Mouse (Mus musculus) intestine, embryonic 14.5 days (tissue): ENCODE measurements around the gene Grb10. TPM values are rescaled to one million over a fixed set of nuclear protein-coding genes. Genes with fewer than 3 reads are reported as not detected.

ENCODE experiments used
- ATAC-seq: fragments of 200-750 bp; cut with Nextera tagmentation; replicated peaks from 2 replicates; pipeline ENCODE4 v1.8.0; 2017; ENCODE audit warnings: low read depth, moderate number of reproducible peaks, moderate TSS enrichment, moderate library complexity; ENCODE audit not compliant: low FRiP score, low TSS enrichment
- DNase-seq: peaks from one replicate; pipeline ENCODE4 v3.0.0-alpha.2; 2018; ENCODE audit warnings: low spot score
- H3K27ac ChIP-seq: fragments of 300-500 bp; sonication (generic); 2 replicates; pipeline ENCODE4 v1.5.1; 2014; ENCODE audit warnings: low read depth, mild to moderate bottlenecking, control low read depth
- H3K27me3 ChIP-seq: fragments of 300-500 bp; sonication (generic); replicated peaks from 2 replicates; pipeline ENCODE4 v1.6.1; 2014; ENCODE audit warnings: low read length, control low read depth; ENCODE audit not compliant: control insufficient read depth, insufficient read depth
- H3K36me3 ChIP-seq: fragments of 300-500 bp; sonication (generic); 2 replicates; pipeline ENCODE4 v1.6.1; 2014; ENCODE audit warnings: low read length, control low read depth; ENCODE audit not compliant: control insufficient read depth, insufficient read depth
- H3K4me1 ChIP-seq: fragments of 300-500 bp; sonication (generic); replicated peaks from 2 replicates; pipeline ENCODE4 v1.6.1; 2014; ENCODE audit warnings: low read length, control low read depth, mixed read lengths; ENCODE audit not compliant: control insufficient read depth, insufficient read depth
- H3K4me2 ChIP-seq: fragments of 300-500 bp; sonication (generic); 2 replicates; pipeline ENCODE4 v1.6.1; 2014; ENCODE audit warnings: low read length
- H3K4me3 ChIP-seq: fragments of 300-500 bp; sonication (generic); 2 replicates; pipeline ENCODE4 v1.5.1; 2014; ENCODE audit warnings: low read depth, low read length, control low read depth, mixed read lengths
- H3K9ac ChIP-seq: fragments of 300-500 bp; sonication (generic); 2 replicates; pipeline ENCODE4 v1.6.1; 2014; ENCODE audit warnings: mild to moderate bottlenecking, low read length
- H3K9me3 ChIP-seq: fragments of 300-500 bp; sonication (generic); 2 replicates; pipeline ENCODE4 v1.6.1; 2016; ENCODE audit warnings: low read length, control low read depth; ENCODE audit not compliant: control insufficient read depth
- WGBS: fragments of 180-500 bp; shearing (Covaris S2); extraction: QIAGEN DNeasy Blood & Tissue Kit; methylation state at CpG from one replicate; pipeline ENCODE4 v1.1.7; 2014; 5-methylcytosine and 5-hydroxymethylcytosine counted together
- polyA plus RNA-seq: library from polyadenylated mRNA; unstranded; fragments of >200 nt; fragmentation: Nextera tagmentation; extraction: Ambion mirVana; gene quantifications from 2 replicates; pipeline ENCODE4 v1.2.1, GENCODE M21; 2014

Grb10 gene
- polyA plus RNA-seq, 1 experiment from 2014 or later = 233 TPM

DNA sequence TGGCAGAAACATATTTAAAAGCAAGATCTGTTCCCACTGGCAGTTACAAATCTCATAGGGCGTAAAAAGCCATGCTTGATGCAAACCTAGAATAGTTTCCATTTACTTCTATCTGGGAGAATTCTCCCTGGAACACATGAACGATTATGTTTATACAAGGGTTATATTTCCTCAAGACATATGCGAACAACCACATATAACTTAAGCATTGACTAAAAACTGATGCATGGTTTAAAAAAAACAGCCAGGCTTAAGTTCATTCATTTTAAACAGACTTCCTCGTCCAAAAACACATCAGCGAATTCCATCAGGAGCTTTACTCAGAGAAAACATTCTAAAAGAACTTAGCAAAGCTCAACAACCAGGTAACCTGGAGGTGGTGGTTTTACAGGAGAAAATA is 90.6 kb downstream of the Grb10 start:
- DNase-seq (no peak), ATAC-seq (no peak)
- no peaks in the 10 kb centered on the region for H3K9me3 ChIP-seq
- no peaks in the 10 kb centered on the region for H3K27me3 ChIP-seq
- peaks cover 85% of the 10 kb centered on the region for H3K36me3 ChIP-seq
- no peak overlapping the region for H3K4me2 ChIP-seq
- H3K27ac ChIP-seq = peak overlapping the region; percentile 88
- H3K4me3 ChIP-seq = no peak overlapping the region
- no peak overlapping the region for H3K9ac ChIP-seq
- WGBS = 52% methylated on average over 5 of the region's 5 CpGs
- H3K4me1 ChIP-seq = peaks cover 23% of the 10 kb centered on the region

DNA sequence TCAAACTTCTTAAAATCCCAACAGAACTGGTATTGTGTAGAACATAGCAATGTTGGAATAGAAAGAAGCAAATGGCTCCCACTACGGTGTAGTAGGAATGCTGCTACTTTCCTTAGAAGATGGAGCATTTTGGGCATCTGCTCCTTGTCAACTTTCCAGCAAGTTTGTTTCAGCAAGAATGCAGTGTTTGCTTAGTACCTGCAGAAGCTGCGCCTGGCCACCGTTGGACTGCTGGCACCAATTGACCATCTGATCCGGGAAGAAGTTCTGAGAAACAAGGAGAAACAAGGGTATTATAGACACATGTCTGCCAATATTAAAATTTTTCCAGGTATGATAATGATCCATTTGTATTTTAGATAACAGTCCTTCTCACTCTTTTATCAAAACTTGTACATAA is 92.7 kb downstream of the Grb10 start:
- ATAC-seq (no peak), DNase-seq (no peak)
- Histone ChIP-seq H3K36me3 (peaks cover 88% of the 10 kb centered on the region), H3K27me3 (no peaks in the 10 kb centered on the region), H3K4me3 (no peak overlapping the region), H3K9ac (no peak overlapping the region), H3K27ac (no peak overlapping the region), H3K9me3 (no peaks in the 10 kb centered on the region), H3K4me2 (no peak overlapping the region), H3K4me1 (peaks cover 26% of the 10 kb centered on the region)
- 69% methylated on average over 4 of the region's 4 CpGs for WGBS

DNA sequence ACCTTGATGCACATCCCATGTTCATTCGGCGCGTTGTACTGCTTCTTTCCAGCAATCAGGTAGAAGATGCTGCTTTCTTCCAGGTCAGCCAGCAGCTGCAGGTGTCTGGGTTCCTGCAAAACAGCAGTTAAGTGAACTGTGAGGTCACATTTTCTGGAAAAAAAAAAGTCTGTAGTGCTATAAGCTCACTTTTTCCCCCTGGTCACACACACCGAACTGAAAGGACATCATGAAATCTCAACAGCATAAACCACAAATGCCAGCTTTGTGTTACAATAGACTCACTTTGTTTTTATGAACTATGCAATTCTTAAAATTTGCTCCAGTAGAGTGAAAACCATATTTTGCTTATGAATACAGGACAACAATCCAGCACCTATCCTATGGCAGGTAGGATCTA is 93.7 kb downstream of the Grb10 start:
- H3K27me3 ChIP-seq = no peaks in the 10 kb centered on the region
- peaks cover 85% of the 10 kb centered on the region for H3K36me3 ChIP-seq
- H3K4me2 ChIP-seq = no peak overlapping the region
- H3K4me3 ChIP-seq = no peak overlapping the region
- no peak for ATAC-seq
- H3K4me1 ChIP-seq = peaks cover 25% of the 10 kb centered on the region
- DNase-seq = no peak
- no peak overlapping the region for H3K27ac ChIP-seq
- no peak overlapping the region for H3K9ac ChIP-seq
- WGBS = 91% methylated on average over 4 of the region's 4 CpGs
- no peaks in the 10 kb centered on the region for H3K9me3 ChIP-seq

DNA sequence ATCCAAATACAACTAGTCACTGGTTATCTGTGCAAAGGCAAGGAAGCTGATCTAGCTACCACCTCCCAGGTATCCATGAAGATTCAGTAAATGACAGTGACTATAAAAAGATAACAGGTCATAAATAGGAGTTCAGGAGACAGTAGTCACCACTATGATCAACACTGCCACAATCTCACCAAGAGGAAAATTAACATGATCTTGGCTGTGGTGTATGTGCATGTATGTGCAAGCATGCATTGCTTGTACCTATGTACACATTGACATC is 94.5 kb downstream of the Grb10 start:
- Histone ChIP-seq H3K9ac (no peak overlapping the region), H3K4me2 (no peak overlapping the region), H3K36me3 (peaks cover 87% of the 10 kb centered on the region), H3K27ac (no peak overlapping the region), H3K4me3 (no peak overlapping the region), H3K27me3 (no peaks in the 10 kb centered on the region), H3K4me1 (peaks cover 18% of the 10 kb centered on the region), H3K9me3 (no peaks in the 10 kb centered on the region)
- no peak for ATAC-seq
- no peak for DNase-seq

- WGBS = 90% methylated on average over 13 of the region's 13 CpGs
- Histone ChIP-seq H3K4me1 (peaks cover 13% of the 10 kb centered on the region), H3K9ac (no peak overlapping the region), H3K36me3 (peaks cover 88% of the 10 kb centered on the region), H3K27ac (no peak overlapping the region), H3K9me3 (no peaks in the 10 kb centered on the region), H3K27me3 (no peaks in the 10 kb centered on the region), H3K4me3 (no peak overlapping the region), H3K4me2 (no peak overlapping the region)
- ATAC-seq (no peak), DNase-seq (no peak)
Observed at GRCm38 (mm10) chr11:11943240-11944081, 95.0 kb downstream of the Grb10 start.

- no peaks in the 10 kb centered on the region for H3K9me3 ChIP-seq
- WGBS = 69% methylated on average over 6 of the region's 6 CpGs
- ATAC-seq (peak; percentile 71; the same call in 1 of the 2 replicates), DNase-seq (no peak)
- no peak overlapping the region for H3K4me2 ChIP-seq
- peaks cover 7% of the 10 kb centered on the region; the same call in 1 of the 2 replicates for H3K4me1 ChIP-seq
- no peak overlapping the region for H3K4me3 ChIP-seq
- peak overlapping the region; percentile 48; the same call in 1 of the 2 replicates for H3K27ac ChIP-seq
- H3K27me3 ChIP-seq = no peaks in the 10 kb centered on the region
- no peak overlapping the region for H3K9ac ChIP-seq
- H3K36me3 ChIP-seq = peaks cover 94% of the 10 kb centered on the region
Observed at GRCm38 (mm10) chr11:11942320-11943217, 95.9 kb downstream of the Grb10 start.

DNA sequence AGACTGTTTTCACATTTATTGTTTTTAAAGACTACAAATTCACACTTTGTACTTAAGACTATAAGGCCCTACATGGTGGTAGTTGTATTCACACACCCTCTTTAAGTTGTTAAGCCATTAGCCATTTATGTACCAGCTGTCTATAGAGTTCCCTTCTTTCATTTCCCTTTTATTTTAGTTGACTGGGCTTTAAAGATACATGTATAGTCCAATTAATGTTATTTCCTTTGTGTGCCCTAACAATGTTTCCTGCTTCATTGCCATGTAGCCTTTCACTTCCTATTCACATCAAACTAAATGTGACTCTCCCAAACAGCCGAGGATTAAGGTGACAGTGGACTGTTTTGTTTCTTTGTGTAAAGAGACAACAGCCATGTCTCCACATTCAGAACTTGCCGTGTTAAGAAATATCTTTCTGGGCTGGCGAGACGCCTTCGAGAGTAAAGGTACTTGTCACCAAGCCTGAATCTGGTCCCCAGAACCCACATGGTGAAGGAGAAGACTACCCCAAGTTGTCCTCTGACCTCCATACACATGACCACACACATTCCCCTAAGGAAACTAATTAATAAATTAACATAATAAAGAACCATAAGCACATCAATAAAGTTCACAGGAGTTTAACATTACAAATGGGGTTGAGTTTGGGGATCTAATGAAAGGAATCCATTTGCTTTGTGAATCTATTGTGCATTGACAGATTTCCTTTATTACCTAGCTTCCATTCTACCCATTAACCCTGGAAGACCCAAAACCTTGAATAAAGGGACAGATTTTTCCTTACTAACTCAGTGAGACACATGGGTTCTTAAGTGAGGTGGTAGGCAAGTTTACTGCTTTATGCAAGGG is 97.4 kb downstream of the Grb10 start:
- DNase-seq (no peak), ATAC-seq (no peak)
- no peak overlapping the region for H3K4me2 ChIP-seq
- no peaks in the 10 kb centered on the region for H3K9me3 ChIP-seq
- H3K36me3 ChIP-seq = peaks cover 92% of the 10 kb centered on the region
- no peak overlapping the region for H3K4me3 ChIP-seq
- peaks cover 7% of the 10 kb centered on the region; the same call in 1 of the 2 replicates for H3K4me1 ChIP-seq
- WGBS = 80% methylated on average over 5 of the region's 5 CpGs
- no peaks in the 10 kb centered on the region for H3K27me3 ChIP-seq
- no peak overlapping the region for H3K27ac ChIP-seq
- no peak overlapping the region for H3K9ac ChIP-seq

GRCm38 (mm10) chr11:11939611-11940010 is 98.9 kb downstream of the Grb10 start:
- 64% methylated on average over 3 of the region's 3 CpGs for WGBS
- no peak for ATAC-seq
- Histone ChIP-seq H3K27ac (no peak overlapping the region), H3K4me2 (no peak overlapping the region), H3K27me3 (no peaks in the 10 kb centered on the region), H3K9ac (no peak overlapping the region), H3K4me1 (peaks cover 7% of the 10 kb centered on the region; the same call in 1 of the 2 replicates), H3K9me3 (no peaks in the 10 kb centered on the region), H3K36me3 (peaks cover 93% of the 10 kb centered on the region), H3K4me3 (no peak overlapping the region)
- DNase-seq = no peak
